Mouse (Mus musculus) megakaryocyte-erythroid progenitor cell, adult 5-6 weeks (primary cell): ENCODE results near the gene Bsg. TPM values are rescaled to one million over a fixed set of nuclear protein-coding genes. Genes with fewer than 3 reads are reported as not detected.

Experiments used
- ATAC-seq: replicated peaks from 2 replicates; pipeline ENCODE4 v1.8.0; 2016; ENCODE audit warnings: mild to moderate bottlenecking, inconsistent platforms; ENCODE audit not compliant: severe bottlenecking, poor library complexity, low FRiP score, low TSS enrichment
- total RNA-seq, 2 experiments: library from RNA; stranded (forward) in 1 of 2; stranded (reverse) in 1 of 2; fragments of 200-1000, 215-1000 nt in 1 of 2; fragments of >200 nt in 1 of 2; fragmentation: Nextera tagmentation in 1 of 2; gene quantifications; 2 replicates each; pipeline ENCODE4 v1.2.3; 2014 to 2017

The Bsg gene
- total RNA-seq, 2 experiments from 2014 or later, result 443 to 460 TPM

GRCm38 (mm10) chr10:79723047-79723446, 18.8 kb downstream of the Bsg start:
- no peak for ATAC-seq

- ATAC-seq, result no peak
These were observed 19.4 kb downstream of the Bsg start for GRCm38 (mm10) chr10:79723692-79724091.

DNA sequence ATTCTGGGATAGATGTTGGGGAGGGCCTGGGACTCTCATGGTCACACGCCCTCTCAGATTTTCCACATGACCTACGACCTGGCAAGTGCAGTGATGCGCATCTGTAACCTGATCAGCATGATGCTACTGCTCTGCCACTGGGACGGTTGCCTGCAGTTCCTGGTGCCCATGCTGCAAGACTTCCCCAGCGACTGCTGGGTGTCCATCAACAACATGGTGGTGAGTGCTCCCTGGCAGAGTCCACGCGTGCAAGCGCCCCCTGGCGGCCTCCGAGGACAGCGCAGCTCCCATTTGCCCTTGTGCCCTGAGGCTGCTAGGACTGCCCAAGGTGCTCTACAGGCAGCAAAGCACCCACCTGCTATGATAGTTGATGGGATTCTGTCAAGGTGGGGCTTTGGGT, 21.8 kb downstream of the Bsg start:
- ATAC-seq, result peak; percentile 66; the same call in 1 of the 2 replicates

GRCm38 (mm10) chr10:79728323-79729249, 24.3 kb downstream of the Bsg start:
- ATAC-seq, result no peak

GRCm38 (mm10) chr10:79729357-79729965, 25.2 kb downstream of the Bsg start:
- no peak for ATAC-seq

GRCm38 (mm10) chr10:79732500-79732899, 28.2 kb downstream of the Bsg start:
- ATAC-seq, result no peak

DNA sequence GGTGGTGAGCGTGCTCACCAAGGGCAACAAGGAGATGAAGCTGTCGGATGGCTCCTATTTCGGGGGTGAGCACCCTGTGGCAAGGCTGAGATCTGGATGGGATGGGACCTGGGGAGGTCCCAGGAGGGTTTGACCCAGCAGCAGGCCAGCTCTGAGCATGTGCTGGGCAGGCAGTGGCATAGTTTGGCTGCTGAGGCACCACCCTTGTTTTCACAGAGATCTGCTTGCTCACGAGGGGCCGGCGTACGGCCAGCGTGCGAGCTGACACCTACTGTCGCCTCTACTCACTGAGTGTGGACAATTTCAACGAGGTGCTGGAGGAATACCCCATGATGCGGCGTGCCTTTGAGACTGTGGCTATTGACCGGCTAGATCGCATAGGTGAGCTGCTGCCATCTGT, 29.6 kb downstream of the Bsg start:
- no peak for ATAC-seq

DNA sequence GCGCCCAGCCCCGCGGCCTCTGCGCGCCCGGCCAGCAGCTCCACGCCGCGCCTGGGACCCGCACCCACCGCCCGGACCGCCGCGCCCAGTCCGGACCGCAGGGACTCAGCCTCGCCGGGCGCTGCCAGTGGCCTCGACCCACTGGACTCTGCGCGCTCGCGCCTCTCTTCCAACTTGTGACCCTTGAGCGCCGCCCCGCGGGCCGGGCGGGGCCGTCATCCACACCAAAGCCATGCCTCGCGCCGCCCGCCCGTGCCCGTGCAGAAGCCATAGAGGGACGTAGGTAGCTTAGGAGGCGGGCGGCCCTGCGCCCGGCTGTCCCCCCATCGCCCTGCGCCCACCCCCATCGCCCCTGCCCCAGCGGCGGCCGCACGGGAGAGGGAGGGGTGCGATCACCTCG, 31.1 kb downstream of the Bsg start:
- no peak for ATAC-seq

DNA sequence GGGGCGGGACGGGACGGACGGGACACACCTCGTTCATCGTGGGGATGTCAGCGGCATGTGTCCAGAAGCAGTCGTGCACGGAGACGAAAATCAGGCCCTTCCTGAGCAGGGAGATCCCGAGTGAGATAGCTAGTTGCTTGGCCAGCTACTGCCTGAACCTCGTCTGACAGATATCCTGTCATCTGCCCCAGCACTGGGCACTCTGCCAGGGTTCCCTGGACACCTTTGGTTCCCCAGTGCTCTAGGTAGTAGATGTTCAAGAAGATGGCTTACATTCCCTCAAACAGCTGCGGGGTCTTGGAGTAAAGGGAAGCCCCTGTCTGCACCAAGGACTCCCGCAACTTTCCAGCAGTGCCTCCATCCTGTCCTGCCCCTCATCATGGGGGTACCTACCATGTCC, 32.4 kb downstream of the Bsg start:
- ATAC-seq, result no peak

DNA sequence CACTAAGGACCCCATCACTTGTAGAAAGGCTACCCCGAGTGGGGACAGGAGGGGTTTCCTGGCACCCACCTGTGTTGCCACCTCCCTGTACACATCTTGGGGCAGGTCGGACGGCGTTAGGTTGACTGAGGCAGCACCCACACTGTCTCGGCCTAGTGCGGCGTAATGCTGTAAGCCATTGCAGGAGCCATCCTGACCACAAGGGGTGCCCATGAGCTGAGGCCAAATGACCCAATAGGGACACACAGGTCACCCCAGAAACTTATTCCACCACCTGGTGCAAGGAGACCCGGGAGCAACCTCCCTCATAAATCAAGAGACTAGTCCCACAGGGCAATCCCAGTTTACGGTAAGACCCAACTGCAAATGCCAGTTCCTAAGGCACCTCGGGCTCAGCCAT, 34.0 kb downstream of the Bsg start:
- peak; percentile 55 for ATAC-seq

DNA sequence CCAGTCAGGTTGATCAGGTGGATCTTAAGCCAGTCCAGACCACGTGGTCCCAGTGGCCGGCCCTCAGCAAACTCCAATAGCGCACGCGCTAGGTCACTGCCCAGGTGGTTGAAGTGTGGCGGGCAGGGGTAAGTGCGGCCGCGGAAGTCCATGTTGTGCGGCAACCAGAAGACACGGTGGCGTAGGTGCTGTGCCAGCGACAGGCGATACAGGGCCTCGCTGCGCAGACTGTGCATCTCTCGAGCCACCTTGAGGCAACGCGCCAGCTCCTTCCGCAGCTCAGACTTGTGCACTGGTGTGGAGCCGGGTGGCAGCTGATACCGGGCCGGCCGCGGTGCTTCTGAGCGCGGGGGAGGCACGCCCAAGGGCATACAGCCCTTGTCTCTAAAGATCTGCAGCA, 34.9 kb downstream of the Bsg start:
- ATAC-seq, result peak; percentile 13; the same call in 1 of the 2 replicates

DNA sequence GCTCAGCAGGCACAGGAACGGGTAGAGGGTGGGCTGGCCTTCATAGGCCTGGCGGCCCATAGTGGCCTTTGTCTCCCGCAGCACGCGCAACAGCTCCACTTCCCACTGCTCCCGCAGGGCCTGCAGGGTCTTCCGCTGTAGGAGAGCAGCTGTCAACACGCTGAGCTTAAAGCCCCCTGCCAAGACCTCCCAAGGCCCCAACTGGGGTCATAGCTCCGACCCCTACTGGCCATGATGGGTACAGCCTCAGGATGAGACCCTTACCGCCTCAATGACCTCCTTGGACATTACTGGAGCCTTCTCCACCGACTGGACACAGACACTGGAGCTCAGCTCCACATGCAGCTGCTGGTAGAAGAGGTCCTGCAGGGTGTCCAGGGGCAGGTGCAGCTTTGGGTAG, 36.6 kb downstream of the Bsg start:
- no peak for ATAC-seq

DNA sequence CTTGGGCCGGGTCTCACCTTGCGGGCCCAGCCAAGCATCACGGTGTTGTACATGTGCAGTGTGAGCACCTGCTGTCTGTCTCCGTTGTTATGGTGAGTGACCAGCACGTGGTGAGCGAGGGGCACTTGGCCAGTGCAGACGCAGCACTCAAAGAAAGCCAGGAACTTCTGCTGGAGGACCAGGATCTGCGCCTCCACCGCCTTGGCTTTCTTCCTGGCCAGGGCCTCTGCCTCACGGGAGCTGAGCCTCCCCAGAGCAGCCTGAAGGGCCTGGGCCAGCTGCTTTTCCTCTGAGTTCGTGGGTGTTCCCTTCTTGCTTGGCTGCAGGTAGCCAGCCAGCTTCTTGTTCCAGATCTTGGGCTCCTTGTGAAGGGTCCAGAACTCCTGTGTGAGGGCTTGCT, 38.9 kb downstream of the Bsg start:
- ATAC-seq, result no peak

DNA sequence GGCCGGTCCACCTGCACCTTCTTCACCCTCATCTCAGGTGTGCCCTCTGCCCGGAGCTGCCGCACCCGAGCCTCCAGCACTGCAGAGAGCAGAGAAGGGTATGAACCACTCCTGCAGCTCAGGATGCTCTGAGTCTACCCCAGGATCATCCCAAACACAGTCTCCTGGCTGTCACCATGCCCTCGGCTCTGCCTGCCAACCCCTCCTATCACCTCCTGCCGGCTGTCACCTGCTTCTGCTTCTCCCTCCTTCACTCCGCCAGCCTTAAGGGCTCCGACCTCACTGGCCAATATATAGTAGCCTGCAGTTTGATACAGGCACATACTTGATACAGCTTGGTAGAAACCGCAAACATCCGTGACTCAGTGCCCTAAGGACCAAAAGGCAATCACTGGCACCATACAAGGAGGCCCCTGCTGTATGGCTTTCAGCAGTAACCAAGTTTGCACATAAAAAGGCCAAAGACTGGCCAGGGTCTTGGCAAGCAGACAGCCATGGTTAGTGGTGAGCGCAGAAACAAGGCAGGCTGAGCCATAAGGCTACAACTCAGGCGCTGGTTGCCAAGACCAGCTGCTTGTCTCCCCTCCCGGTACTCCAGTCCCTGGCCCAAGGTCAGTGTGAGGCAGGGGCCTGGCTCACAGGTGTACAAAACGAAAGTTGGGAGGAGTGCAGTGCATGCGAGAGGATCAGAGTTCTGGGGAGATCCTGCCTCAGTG, 39.5 kb downstream of the Bsg start:
- ATAC-seq, result no peak

DNA sequence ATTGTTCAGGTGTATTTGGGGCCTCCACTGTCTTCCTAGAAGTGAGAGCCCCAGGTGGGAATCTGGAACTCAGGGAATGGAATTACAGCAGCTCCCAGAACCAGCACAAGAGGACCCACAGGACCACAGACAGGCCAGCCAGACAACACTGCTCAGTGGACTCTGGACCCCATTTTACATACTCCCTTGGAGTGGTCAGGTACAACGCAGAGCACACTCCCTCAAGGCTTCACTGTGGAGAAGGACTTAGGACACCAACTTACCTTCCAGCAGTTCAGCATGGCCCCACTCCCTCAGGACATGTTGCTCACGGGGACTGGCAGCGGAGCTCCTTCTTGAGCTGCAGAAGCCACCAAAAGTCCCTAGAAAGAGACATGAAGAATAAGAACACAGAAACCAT, 41.1 kb downstream of the Bsg start:
- ATAC-seq, result no peak

DNA sequence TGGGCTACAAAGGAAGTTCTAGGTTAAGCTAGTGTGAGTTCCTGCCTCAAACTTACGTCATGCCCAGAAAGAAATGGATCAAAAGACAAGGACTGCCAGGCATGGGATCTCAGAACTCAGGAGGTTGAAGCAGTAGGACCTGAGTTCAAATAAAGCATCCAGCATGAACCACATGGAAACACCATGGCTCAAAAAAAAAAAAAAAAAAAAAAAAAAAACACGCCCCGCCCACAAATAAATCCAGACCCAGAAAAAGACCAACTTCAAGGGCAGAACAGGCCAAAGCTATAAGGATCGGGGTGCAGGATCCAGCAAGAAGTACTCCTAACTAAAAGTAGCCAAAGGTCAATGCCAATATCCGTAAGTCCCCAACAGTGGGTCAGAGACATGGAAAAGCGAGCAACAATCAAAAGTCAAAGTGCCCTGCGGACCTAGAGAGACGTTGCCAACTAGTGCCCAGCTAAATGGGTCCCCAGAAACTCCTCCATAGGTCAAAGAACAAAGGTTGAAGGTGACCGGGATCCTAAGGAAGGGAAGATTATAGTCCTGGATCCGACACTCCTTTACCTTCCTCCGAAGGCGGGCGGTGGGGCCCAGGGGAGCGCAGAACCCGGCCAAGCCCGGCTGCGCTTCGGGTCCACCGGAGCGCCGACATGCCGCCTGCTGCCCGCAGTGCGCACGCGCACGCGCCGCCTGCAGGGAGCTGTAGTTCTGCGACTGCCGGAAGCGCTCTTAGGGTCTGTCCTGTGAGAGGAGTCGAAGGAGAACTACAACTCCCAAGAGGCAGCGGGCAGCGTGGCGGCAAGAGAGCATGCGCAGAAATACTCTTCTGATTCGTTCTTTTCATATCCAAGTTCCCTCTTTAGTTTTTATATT, 41.8 kb downstream of the Bsg start, which contains the start of gene Polrmt:
TSS of gene Polrmt (minus strand) at position 684 of the 876 bp plus-strand sequence.
- peak; percentile 94 for ATAC-seq

DNA sequence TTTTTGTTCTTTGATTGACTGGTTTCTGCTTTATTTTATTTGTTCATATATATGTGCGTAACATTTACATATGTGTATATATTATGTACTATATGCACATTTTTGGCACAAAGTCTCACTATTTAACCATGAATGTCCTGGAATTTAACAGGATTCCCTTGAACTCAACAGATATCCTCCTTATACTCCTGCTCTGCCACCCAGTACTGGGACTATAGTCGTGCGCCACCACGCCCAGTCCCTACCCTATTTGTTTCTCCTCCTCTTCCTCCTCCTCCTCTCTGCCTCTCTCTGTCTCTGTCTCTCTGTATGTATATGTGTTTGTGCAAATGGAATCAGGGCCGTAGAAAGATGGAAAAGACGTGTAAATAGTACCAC, 42.5 kb downstream of the Bsg start:
- ATAC-seq, result peak; percentile 53

DNA sequence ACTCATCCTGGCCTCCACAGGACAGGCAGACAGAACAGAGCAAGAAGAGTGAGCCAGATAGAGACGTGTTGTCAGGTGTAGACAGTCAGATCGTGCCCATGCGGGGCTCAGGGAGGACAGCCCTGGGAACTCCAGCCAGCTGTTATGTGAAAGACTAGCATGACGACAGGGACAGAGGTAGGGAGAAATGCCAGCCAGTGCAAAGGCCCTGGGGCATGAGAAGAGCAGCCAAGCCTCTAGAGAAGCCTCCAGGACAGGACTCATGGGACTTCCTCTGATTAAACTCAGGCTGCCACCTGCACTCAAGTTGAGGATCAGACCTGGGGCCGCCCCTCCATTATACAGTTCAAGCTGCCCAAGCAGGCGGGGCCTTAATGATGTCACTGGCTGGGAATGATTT, 44.2 kb downstream of the Bsg start:
- no peak for ATAC-seq

DNA sequence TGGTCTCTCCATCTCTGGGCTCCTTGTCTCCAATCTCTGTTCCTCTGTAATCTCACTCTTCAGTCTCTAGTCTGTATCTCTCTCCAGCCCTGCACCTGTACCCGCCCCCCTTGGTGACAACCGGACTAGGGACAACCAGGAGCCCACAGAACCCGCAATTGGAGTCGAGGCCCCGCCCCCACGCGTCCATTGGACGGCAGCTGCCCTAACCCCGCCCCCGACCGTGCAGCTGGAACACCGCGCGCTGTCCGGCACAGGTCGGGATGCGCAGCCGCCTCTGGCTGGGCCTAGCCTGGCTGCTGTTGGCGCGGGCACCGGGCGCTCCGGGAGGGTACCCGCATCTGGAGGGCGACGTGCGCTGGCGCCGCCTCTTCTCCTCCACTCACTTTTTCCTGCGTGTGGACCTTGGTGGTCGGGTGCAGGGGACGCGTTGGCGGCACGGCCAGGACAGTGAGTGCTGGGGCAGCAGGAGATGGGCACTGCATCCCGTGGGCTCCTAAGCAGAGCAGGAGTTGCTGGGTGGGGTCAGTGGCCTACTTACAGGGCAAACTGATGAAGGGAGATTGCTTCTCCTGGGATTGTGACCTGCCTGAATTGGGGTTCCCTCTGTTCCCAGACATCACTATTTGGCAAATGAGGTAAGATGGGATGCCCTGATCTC, 50.7 kb downstream of the Bsg start, which contains the start of gene Fgf22:
TSS of gene Fgf22 (plus strand) at position 221 of the 661 bp plus-strand sequence.
- ATAC-seq, result peak; percentile 72
